Mouse (Mus musculus) spleen, adult 2 months (tissue): ENCODE data around the gene Baiap2l1.

ENCODE experiments used
- CTCF ChIP-seq: fragments of 200-500 bp; IDR thresholded peaks from 2 replicates; pipeline ENCODE4 v1.5.1; 2011; ENCODE audit warnings: mild to moderate bottlenecking, inconsistent platforms; ENCODE audit not compliant: insufficient read depth, insufficient read length, insufficient replicate concordance; ENCODE audit errors: extremely low read depth
- POLR2A ChIP-seq: fragments of 200-500 bp; IDR thresholded peaks from 2 replicates; pipeline ENCODE4 v1.6.1; 2011; ENCODE audit warnings: low read depth, low read length, inconsistent platforms

DNA sequence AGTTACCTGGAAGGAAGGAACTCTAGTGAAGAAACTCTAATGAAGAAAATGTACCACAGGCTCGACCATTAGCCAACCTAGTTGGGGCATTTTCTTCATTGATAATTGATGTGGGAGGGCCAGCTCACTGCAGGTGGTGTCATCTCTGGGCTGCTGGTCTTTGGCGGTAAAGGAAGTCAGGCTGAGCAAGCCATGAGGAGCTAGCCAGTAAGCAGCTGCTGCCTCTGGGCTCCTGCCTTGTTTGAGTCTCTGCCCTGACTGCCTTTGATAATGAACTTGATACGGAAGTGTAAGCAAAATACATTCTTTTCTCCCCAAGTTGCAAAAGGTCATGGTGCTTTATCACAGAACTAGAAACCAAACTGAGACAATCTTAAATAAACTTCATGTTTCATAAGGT is 41.5 kb downstream of the Baiap2l1 start:
- TF ChIP-seq CTCF (no peak), POLR2A (no peak)
